Mouse (Mus musculus): Measurements from ENCODE around the gene Negr1. TPM values are rescaled to one million over a fixed set of nuclear protein-coding genes. Genes with fewer than 3 reads are reported as not detected.
A peak's percentile ranks its signal among the peaks of the same experiment; 100 is the strongest.

Gene Negr1
- total and polyA plus RNA-seq, 3 experiments, result not detected

DNA sequence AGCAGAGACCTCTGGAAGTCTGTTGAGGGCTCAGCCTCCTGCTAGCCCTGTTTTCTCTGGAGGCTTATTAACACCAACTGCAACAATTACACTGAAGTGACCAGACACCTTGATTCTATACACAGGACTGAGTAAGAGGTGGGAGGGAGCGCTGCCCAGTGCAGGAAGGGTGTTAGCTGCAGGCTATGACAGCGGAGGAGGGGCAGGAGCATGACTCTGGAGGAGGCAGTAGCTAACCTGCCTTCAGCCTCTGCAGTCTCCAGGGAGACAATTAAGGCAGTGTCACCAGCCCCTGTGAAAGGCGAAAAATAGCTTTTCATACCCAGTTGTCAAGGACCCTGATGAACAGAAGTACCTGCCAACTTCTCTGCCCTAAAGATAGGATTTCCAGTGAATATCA is 694.3 kb downstream of the Negr1 start:
- dilution Hi-C loops (cut with MboI; ENCODE audit: extremely low pct_ligation_motif_present, extremely low pct_unique_long_range_greater_than_20kb, low sequenced_read_pairs), result no loop called here
- no peak for TF ChIP-seq ZKSCAN1 (IDR thresholded peaks at IDR 0.05; ENCODE audit: borderline replicate concordance, low read depth, low read length)
- no peak for TF ChIP-seq NRF1 (IDR thresholded peaks at IDR 0.05; ENCODE audit: low read depth, low read length)
- no peak for TF ChIP-seq NELFE (IDR thresholded peaks at IDR 0.05; ENCODE audit: low read depth, low read length)
- no peak for TF ChIP-seq TBP (conservative IDR thresholded peaks at IDR 0.05; ENCODE audit: low read depth, low read length)
- TF ChIP-seq IRF4 (IDR thresholded peaks at IDR 0.05; ENCODE audit: low read depth, low read length), result no peak
- no peak for TF ChIP-seq MYC (IDR thresholded peaks at IDR 0.05; ENCODE audit: low read depth, low read length)
- TF ChIP-seq POLR2A (IDR thresholded peaks at IDR 0.05; ENCODE audit: low read depth, low read length), result no peak

DNA sequence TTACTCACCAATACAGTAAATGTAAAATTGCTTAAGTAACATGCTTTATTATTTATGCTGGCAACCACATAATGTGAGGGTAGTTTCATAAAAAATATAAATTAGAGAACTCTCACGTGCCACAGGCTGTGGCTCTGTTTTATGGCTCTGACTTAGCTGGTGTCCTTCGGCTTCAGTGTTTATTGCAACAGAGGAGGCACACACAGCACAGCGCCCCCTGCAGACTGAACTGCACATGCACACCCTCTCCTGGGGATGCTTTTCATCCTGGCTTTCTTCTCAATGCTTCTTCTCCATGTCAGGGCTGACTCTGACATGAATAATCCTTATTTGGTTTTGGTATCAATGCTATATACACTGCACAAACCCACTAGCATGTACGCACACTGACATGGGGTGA is 707.1 kb downstream of the Negr1 start:
- H3K4me2 ChIP-seq (ENCODE audit: insufficient read depth, low read depth, poor library complexity, severe bottlenecking), result no peak overlapping the region
- in situ Hi-C loops (cut with MboI; ENCODE audit: low pct_ligation_motif_present, low pct_unique_long_range_greater_than_20kb, low sequenced_read_pairs), result no loop called here
- H3K9me3 ChIP-seq (replicated peaks; ENCODE audit: low read length), result peaks cover 2% of the 10 kb centered on the region
- peaks cover 7% of the 10 kb centered on the region for H3K27me3 ChIP-seq (replicated peaks)
- peaks cover 0 to 14% of the 10 kb centered on the region in 2 experiments; a peak in 2 of 4 replicates for H3K4me1 ChIP-seq (ENCODE audit: control insufficient read depth in 1 of 2, insufficient read depth in 2 of 2)
- peak; percentile 27 for DNase-seq (ENCODE audit: extremely low read depth)
- no peak overlapping the region for H3K9ac ChIP-seq (ENCODE audit: insufficient read depth, low read depth)
- H3K27ac ChIP-seq (ENCODE audit: insufficient read depth, low read depth), result no peak overlapping the region
- no peaks in the 10 kb centered on the region for H3K79me2 ChIP-seq (replicated peaks; ENCODE audit: control insufficient read depth, extremely low read depth, insufficient read depth, poor library complexity, severe bottlenecking)
- dilution Hi-C loops (cut with MboI; ENCODE audit: extremely low pct_ligation_motif_present, extremely low pct_unique_long_range_greater_than_20kb, low sequenced_read_pairs), result no loop called here
- H3K4me3 ChIP-seq (replicated peaks in 1 of 3; ENCODE audit: low read depth in 2 of 3, low read length in 2 of 3, poor library complexity in 1 of 3), result no peak overlapping the region
- no peaks in the 10 kb centered on the region for H3K36me3 ChIP-seq (replicated peaks in 1 of 2; ENCODE audit: control insufficient read depth in 1 of 2, insufficient read depth in 1 of 2, low read length in 1 of 2)
- TF ChIP-seq MYC (IDR thresholded peaks at IDR 0.05; ENCODE audit: low read depth, low read length) (no peak), CTCF (conservative IDR thresholded peaks at IDR 0.05 in 1 of 2, IDR thresholded peaks at IDR 0.05 in 1 of 2; ENCODE audit: low read depth in 2 of 2, low read length in 2 of 2) (peak; percentile 49 to 53; a peak in 3 of 4 replicates), SMC3 (IDR thresholded peaks at IDR 0.05; ENCODE audit: low read depth, low read length) (peak; percentile 18; the same call in 1 of the 2 replicates), IRF4 (IDR thresholded peaks at IDR 0.05; ENCODE audit: low read depth, low read length) (no peak)

More for the DNA sequence above, 694.3 kb downstream of the Negr1 start:
- Histone ChIP-seq H3K4me3 (replicated peaks in 1 of 3; ENCODE audit: low read depth in 2 of 3, low read length in 2 of 3, poor library complexity in 1 of 3) (no peak overlapping the region), H3K9me3 (replicated peaks; ENCODE audit: low read length) (peaks cover 3% of the 10 kb centered on the region), H3K79me2 (replicated peaks; ENCODE audit: control insufficient read depth, extremely low read depth, insufficient read depth, poor library complexity, severe bottlenecking) (no peaks in the 10 kb centered on the region), H3K36me3 (replicated peaks in 1 of 2; ENCODE audit: control insufficient read depth in 1 of 2, insufficient read depth in 1 of 2, low read length in 1 of 2) (no peaks in the 10 kb centered on the region), H3K27me3 (replicated peaks) (peaks cover 42% of the 10 kb centered on the region), H3K27ac (ENCODE audit: insufficient read depth, low read depth) (no peak overlapping the region), H3K9ac (ENCODE audit: insufficient read depth, low read depth) (no peak overlapping the region), H3K4me1 (ENCODE audit: control insufficient read depth in 1 of 2, insufficient read depth in 2 of 2) (no peaks in the 10 kb centered on the region), H3K4me2 (ENCODE audit: insufficient read depth, low read depth, poor library complexity, severe bottlenecking) (no peak overlapping the region)
- in situ Hi-C loops (cut with MboI; ENCODE audit: low pct_ligation_motif_present, low pct_unique_long_range_greater_than_20kb, low sequenced_read_pairs), result no loop called here
- DNase-seq (ENCODE audit: extremely low read depth), result no peak

DNA sequence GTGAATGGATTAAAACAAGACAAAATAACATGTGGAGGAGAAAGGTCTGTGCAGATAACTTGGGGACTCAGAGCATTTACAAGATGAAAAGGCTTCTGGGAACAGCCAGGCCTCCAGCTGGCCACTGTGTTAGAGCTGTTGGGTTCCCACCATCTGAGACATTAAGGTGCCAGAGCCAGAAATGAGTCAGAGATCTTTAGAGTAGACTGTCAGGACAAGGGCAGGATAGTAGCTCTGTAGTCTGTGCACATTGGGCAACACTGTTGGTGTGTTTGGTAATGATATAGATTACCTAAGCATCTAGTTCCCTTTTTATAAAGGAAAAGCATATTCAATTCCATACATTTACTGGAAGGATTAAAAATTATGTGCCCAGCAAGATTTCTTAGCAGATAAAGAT is 710.8 kb downstream of the Negr1 start:
- in situ Hi-C loops (cut with MboI; ENCODE audit: low pct_ligation_motif_present, low pct_unique_long_range_greater_than_20kb, low sequenced_read_pairs), result no loop called here
- peaks cover 0 to 19% of the 10 kb centered on the region in 2 experiments; a peak in 2 of 4 replicates for H3K4me1 ChIP-seq (ENCODE audit: control insufficient read depth in 1 of 2, insufficient read depth in 2 of 2)
- no peak overlapping the region for H3K9ac ChIP-seq (ENCODE audit: insufficient read depth, low read depth)
- no peak for DNase-seq (ENCODE audit: extremely low read depth)
- no peaks in the 10 kb centered on the region for H3K79me2 ChIP-seq (replicated peaks; ENCODE audit: control insufficient read depth, extremely low read depth, insufficient read depth, poor library complexity, severe bottlenecking)
- dilution Hi-C loops (cut with MboI; ENCODE audit: extremely low pct_ligation_motif_present, extremely low pct_unique_long_range_greater_than_20kb, low sequenced_read_pairs), result no loop called here
- TF ChIP-seq MAFK (IDR thresholded peaks at IDR 0.05; ENCODE audit: insufficient replicate concordance, low read length), result no peak
- no peak for TF ChIP-seq ZC3H11A (IDR thresholded peaks at IDR 0.05; ENCODE audit: low read depth, low read length)
- no peak for TF ChIP-seq ZKSCAN1 (IDR thresholded peaks at IDR 0.05; ENCODE audit: borderline replicate concordance, low read depth, low read length)
- TF ChIP-seq MYC (IDR thresholded peaks at IDR 0.05; ENCODE audit: low read depth, low read length), result no peak
- no peak for TF ChIP-seq TCF12 (IDR thresholded peaks at IDR 0.05; ENCODE audit: low read depth, low read length)
- no peak for TF ChIP-seq GABPA (IDR thresholded peaks at IDR 0.05; ENCODE audit: insufficient replicate concordance, low read depth, low read length)
- no peak for TF ChIP-seq JUN (IDR thresholded peaks at IDR 0.05; ENCODE audit: insufficient read depth, low read depth, low read length)
- TF ChIP-seq SIN3A (IDR thresholded peaks at IDR 0.05; ENCODE audit: low read length), result no peak
- TF ChIP-seq POLR2AphosphoS2 (IDR thresholded peaks at IDR 0.05; ENCODE audit: low read depth, low read length), result no peak
- no peak for TF ChIP-seq E2F4 (IDR thresholded peaks at IDR 0.05; ENCODE audit: insufficient replicate concordance, low read depth, low read length)
- no peak for TF ChIP-seq ZNF384 (IDR thresholded peaks at IDR 0.05; ENCODE audit: low read depth, low read length)
- TF ChIP-seq USF1 (IDR thresholded peaks at IDR 0.05; ENCODE audit: low read depth, low read length), result no peak
- TF ChIP-seq POLR2A (IDR thresholded peaks at IDR 0.05; ENCODE audit: low read depth, low read length), result no peak
- TF ChIP-seq NRF1 (IDR thresholded peaks at IDR 0.05; ENCODE audit: low read depth, low read length), result no peak
- H3K4me2 ChIP-seq (ENCODE audit: insufficient read depth, low read depth, poor library complexity, severe bottlenecking), result no peak overlapping the region
- no peak overlapping the region for H3K4me3 ChIP-seq (replicated peaks in 1 of 3; ENCODE audit: low read depth in 2 of 3, low read length in 2 of 3, poor library complexity in 1 of 3)
- H3K27ac ChIP-seq (ENCODE audit: insufficient read depth, low read depth), result no peak overlapping the region
- H3K27me3 ChIP-seq (replicated peaks), result peaks cover 7% of the 10 kb centered on the region
- H3K9me3 ChIP-seq (replicated peaks; ENCODE audit: low read length), result peaks cover 2% of the 10 kb centered on the region
- H3K36me3 ChIP-seq (replicated peaks in 1 of 2; ENCODE audit: control insufficient read depth in 1 of 2, insufficient read depth in 1 of 2, low read length in 1 of 2), result no peaks in the 10 kb centered on the region
